Mouse (Mus musculus) 416B (cell line): ENCODE results near the gene Ptprg.

Experiments
- DNase-seq: peaks from one replicate; pipeline ENCODE4 v3.0.0; 2011; ENCODE audit warnings: low read depth

The Ptprg gene

DNA sequence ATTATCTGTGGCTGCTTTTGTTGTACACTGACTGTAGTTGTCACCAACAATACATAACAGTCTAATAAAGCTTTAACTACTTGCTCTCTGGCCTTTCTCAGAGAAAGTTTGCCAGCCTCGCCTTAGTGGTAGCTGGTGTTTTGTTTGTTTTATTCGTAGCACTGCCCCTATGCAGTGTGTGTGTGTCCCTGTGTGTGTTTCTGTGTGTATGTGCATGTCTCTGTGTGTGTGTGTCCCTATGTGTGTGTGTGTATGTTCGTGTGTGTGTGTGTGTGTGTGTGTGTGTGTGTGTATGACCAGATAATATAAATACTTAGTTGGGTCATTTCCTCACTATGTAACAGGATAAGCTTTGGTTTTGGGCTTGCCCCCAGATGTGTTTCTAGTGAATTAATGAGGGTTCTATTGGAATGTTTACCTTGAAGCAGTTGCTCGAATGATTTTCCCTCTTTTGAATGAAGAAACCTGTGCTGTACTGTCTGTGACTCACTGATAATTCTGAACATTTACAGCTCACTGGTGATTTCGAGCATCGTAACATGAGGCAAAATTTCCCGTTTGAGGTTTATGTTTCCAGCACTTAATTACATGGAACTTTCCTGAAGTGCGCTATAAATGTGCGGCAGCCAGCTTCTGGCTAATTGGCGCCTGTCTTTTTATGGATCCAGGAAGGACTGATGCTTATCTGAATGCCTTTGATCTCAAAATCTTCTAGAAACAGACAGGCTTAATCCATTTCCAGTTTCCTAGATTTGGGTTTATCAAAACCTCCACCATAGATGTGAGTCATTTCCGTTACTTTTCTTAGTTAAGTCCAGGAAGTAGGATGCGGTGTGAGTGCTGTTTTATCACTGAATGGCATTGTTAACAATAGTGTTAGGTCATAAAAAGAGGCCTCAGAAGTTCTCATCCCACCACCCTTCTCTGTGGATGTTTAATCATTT is 546.3 kb downstream of the Ptprg start:
- DNase-seq = peak; percentile 84

DNA sequence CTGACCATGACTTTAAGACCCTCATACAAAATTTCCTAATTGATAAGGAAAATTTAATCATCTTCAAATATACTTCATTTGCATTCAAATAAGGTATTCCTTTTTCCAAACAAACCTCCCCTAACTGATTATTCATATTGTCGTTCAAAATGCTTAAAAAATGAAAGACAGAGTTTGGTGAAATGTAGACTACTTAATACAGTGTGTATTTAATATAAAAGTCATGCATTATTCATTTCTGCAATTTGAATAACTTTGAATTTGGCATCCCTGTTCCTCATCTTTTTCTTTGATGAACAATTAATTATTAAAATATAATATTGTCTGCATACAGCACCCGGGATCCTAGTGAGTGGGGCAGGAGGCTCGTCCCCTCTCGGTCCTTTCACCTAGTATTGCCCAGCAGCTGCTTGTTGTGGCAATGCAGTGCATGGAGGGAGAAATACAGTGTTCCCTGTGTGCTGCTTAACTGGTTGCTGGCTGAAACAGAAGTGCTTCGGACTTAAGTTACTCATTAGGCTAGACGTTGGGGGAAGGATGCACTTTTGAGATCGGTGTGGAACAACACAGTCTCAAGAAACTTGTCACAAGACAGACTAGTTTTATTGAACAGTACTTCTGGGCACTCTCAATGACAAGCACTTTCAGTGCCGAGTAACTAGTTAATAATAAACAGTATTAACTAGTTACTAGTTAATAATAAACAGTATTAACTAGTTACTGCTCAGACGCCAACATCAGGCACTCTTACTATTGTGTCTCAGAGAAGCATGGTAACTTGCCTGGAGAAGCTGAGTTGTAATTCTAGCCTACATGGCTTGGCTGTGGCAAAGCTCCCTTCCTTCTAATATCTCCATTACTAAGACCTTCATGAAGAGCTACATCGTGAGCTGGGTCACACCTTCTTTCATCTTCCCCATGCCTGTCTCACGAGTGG is 549.3 kb downstream of the Ptprg start:
- DNase-seq = no peak

DNA sequence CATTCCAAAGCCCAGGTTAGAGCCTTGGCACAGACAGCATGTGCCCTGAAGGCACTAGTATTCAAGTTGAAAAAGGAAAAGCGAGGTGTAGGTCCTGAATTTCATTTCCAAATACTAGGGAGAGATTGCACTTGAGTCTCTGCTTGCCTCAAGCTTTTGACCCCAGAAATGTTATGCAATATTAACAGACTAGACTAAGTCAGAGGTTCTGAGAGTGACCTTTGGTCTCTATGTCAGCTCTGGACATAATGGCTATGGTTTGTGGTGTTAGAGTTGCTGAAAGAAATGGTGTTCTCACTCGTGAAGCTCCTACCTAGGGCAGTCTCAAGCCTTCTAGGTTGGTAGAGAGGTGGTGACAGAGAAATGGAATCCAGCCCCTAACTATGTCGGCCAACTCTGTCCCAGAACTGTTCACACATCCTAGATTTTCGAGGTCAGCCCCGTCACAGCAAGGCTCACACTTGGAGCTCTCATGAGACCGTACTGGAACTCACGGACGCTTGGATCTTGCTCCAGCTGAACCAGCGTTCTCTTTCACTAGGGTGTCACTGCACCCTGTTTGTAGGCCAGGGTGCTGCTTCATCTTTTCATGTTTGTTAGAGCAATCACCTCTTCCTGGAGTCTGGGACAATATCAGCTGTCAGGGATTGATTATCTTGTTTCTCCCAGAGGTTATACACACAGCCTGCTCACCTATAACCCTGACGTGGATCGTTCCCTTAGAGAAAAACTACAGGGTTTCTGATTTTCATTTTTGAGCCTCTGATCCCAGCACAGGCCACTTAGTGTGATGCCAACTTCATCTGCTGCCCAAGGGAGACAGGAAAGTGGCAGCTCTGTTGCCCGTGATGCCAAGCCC is 551.2 kb downstream of the Ptprg start:
- no peak for DNase-seq

DNA sequence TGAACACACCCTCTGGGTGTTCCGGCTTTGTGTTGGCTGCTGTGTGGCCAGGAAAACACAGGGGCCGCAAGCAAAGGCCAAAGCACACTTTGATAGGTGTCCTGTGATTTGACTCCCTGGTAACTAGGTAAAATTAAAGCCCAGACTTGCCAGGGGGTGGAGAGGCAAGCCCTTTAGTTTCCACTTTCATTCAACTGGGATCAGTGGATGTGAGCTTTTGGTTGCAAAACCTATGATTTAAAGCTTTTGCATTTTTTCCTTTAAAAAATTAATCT is 551.8 kb downstream of the Ptprg start:
- DNase-seq = no peak

DNA sequence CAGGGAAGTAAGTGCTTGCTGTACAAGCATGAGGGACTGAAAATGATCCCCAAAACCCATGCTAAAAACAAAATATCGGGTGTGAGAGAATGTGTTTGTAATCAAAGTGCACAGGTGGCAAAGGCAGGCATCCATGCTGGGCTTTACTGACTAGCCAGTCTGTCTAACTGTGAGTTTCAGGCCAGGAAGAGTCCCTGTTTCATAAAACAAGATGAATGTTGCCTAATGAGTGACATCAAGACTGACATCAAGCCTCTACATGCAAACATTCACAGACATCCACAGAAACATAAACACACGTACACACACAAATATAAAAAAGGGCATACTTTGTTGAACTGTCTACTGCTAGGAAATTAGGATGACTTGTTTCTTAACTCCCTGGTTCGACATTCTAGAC is 552.3 kb downstream of the Ptprg start:
- DNase-seq = no peak

DNA sequence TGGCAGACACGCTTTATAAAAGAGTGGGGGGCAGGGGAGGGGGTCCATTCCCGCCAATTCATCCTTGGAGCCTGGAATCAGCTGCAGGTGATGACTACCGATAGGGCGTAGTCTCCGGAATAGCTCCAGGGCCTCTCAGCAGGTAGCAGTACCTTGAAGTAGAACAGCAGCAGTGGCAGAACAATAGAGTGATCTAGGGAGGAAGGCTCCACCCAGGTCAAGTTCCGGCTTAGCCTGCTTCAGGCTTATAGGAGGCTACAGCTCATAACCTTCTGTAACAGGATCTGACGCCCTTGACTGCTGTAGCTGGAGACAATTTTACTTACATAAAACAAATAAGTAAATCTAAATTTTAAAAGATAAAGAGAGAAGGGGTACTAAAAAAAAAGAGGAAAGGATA is 554.1 kb downstream of the Ptprg start:
- no peak for DNase-seq

DNA sequence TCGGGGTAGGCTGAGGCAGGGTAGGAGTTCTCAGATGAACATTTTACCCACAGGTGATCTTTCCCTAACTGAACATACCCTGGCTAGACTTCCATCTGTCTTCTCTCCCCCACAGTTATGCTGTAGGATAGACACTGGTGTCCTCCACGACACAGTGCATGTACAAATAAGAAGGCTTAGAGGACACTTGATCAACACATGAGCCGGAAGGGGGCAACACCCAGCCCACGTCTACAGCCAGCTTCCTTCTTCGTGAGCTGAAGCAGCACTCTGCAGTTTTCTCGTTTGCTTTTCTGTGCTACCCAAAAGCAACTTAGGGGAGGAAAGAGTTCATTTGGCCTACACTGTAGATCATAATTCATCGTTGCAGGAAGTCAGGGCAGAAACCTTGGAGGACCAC is 554.7 kb downstream of the Ptprg start:
- DNase-seq = no peak

DNA sequence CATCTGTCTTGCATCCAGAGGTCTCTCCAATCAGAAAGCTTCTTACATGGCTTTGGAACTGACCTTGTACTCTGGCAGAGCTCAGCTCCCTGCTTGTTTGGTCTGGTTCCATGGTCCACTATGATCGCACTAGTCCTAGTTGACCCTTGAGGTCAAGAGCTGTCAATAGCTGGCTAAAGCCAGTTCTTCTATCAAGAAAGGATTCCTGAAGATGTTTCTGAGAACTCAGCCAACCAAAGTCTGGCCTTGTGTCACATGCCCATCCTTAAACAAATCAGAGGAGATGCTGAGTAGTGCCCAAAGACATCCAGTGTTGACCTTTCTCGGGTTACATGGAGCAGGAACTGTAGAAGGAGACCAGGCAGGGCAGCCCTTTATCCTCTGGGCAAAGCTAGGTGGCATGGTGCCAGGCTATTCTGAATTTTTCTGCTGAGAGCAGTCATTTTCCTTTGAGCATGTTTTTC is 559.2 kb downstream of the Ptprg start:
- no peak for DNase-seq

DNA sequence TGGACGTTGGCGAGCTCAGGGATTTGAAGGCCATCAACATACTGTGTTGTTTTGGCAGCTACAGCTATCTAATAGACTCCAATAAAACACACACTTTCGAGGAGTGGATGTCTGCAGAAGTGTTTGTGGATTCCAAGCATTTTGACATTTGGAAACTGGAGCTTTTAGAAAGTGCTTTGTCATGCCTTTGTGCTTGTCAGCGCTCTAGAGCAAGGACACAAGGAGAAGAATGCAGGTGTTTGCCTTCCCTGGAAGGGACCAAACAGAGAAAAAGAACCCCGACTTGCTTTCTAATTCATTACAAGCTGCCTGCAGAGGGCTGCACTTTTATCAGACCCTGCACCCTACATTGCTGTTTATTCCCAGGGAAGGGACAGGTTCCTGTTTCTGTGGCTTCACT is 560.0 kb downstream of the Ptprg start:
- no peak for DNase-seq

DNA sequence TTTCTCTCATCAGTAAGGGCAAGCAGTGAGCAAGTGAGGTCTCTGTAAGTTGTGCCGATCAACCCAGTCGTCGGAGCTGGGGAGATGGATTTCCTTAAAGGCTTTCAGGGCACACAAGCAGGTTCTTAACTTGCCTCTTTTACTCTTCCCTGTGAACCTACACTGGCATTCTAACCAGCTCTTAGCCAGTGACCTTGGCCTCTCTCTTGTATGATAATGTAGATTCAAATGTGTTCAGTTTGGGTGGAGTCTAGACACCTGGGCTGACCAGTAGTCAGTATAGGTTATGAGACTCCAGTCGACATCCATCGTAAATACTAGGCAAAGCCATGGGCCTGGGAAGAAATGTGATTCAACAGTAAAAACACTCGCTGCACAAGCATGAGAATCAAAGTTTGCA is 560.7 kb downstream of the Ptprg start:
- DNase-seq = no peak

DNA sequence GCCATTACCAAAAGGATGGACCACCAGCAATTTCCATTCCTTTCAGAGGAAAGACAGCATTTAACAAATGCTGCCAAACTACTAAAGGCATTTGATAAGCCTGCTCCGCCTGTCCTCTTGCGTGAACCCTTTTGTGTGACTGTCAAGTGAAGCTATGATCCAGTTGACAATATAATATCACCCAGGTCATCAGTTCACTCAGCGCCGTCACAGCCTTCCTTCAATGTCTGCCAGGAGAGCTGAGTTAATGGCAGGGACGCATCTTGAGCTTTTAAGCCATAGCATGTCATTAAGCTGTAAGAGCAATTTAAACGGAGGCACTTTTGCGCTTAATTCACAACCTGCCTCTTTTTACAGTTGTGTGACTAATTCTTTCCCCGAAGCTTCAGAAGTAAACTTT is 565.9 kb downstream of the Ptprg start:
- DNase-seq = no peak

DNA sequence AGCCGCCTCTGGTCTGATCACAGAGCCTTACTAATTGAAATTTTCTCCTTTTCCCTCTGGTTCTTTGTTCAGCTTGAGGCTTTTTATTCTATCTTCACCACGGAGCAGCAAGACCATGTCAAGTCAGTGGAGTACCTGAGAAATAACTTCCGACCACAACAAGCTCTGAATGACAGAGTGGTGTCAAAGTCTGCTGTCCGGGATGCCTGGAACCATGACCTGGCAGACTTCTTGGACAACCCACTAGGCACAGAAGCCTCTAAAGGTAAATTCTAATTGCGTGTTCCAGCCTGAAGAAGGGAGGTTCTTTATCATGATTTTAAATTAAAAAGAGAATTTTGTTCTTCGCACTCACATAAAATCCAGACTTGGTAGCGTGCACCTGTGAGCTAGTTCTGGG is 568.6 kb downstream of the Ptprg start:
- DNase-seq = no peak

DNA sequence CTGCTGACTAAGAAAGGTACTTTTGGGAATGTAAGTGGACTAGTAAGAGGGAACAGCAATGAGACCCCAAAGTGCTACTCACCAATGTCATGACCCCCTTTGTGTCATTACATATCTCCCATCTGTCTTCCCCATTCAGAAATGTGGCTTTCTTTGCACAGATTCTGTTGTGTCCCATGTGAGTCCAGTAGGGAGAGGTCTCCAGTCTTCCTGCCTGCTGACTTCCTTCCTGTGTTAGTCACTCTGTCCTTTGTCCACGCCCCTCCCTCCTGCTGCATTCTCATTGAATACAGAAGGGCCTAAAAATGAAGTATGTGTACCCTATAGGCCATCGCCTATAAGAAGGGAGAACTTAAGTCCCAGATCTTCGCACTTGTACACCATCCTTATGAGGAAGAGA is 571.4 kb downstream of the Ptprg start:
- peak; percentile 17 for DNase-seq

DNA sequence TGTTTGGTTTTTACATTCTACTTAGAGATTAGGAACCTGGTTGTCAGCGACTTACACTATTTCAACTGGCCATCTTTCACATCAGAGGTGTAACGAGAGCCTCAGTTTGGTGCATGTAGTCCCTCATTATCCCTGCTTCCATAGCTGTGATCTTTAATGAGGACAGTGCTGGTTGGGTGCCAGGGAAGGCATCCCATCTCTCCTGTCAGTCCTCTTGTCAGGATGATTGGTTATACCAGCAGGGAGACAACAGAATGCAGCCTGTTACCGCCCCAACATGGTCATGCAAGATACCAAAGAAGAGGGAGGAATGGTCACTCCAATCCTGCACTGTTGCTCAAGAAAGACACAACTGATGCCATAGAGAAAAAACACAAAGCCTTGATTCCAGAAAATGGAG is 574.6 kb downstream of the Ptprg start:
- DNase-seq = no peak

DNA sequence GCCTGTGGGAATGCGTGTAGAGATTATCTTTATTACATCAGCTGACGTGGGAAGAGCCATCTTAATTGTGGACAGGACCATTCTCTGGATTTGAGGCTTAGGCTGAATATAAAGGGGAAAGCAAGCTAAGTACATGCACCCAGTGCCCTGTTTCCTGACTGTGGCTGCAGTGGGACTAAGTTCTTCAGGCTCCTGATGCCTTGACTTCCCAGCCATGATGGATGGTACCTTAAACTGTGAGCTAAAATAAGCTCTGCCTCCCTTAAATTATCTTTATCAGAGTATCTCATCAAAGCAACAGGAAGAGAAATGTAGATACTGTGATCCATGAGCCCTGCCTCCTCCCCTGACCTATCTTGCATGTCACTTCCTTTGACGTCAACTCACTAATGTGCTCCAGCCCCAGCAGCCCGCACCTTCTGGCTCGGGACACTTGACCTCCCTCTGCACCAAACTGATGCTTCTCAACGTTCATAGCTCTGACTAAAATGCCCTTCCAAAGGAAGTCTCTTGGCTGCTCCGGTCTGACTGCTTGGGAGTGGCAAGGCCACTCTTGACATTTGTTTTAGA is 578.8 kb downstream of the Ptprg start:
- no peak for DNase-seq

DNA sequence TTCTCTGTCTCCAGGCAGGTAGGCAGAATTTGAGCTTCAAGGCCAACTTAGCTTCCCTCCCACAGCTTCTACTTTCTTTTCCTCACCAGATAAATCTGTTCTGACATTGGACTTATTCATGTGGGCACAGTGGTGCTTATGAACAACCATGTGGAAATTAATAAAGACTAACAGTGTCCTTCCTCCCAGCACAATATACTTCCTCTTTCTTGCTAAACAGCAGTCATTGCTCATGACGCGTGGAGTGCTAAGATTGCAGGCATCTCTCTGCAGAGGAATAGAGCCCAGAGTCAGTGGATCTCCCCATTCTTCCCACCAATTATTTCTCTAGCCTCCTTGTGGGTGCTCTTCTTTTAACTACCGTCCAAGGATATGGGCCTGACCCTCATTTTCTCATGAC is 579.8 kb downstream of the Ptprg start:
- peak; percentile 50 for DNase-seq

DNA sequence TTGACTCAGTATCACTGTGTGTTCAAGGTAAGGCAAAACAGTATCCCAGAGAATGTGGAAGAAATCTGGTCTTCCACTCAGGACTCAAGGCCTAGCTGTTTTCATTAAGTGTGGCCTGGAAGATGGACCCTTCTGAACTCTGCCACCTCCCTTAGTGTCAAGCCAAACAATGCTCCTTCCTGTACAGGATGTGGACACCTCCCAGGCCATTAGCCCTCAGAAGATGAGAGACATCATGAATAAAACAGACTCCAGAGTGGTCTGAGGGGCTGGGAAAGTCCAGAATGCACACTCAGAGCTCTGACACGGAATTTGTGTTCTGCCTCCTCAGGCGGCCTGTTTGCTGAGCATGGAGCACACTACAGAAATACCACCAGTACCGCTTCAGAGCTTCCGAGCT is 581.2 kb downstream of the Ptprg start:
- no peak for DNase-seq

DNA sequence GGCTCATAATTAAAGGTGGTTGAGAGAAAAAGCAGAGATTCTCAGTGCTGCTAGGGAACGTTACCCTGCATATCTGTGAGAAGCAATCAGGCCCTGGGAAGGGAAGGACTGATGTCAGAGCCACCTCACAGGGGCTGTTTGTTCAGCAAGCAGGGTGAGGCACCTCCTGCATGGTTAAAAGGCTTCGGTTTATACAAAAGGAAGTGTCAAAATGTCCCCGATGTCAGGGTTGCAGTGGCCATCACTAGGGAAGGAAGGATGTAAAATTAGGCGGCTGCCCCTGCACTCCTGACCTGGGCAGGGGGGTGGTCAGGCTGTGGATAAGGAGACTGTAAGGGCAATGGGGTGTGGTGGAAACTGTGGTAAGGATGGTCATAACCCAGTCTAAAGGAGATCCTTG is 583.2 kb downstream of the Ptprg start:
- DNase-seq = no peak

DNA sequence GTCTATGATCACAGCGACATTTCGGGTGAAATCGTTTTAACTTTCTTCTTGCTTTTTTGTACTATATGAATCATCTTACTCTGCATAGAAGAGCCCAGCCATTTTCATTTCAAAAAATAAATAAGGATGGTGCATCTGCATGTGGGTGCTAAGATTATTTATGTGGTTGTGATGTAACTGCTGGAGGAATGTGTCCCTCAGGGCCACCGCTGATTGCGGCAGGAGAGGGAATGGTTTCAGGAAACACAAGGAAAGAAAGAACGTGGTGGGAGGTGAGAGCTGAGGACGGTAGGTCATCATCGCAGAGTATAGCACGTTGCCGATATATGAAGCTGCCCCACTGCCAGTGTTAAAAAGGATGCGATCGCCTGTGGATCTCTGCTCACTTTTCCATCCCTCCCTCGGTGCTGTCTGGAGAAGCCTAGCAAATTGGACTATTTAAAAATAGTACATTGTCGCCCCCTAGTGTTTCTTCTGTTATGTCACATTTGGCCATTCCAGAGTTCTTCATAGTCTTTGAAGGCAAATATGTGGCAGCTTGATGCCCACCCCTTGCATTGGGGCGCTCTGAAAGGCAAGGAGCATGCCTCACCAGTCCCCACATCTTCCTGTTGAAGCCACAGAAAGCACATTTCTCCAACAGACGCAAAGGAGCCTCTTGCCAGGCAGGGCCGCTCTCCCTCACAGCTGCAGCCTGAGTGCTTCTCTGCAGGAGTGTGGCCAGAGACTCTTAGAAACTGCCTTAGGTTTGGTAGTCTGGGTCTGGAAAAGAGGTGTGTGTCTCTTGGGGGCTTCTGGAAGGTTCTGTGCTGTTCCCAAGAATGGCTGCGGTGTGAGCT is 586.5 kb downstream of the Ptprg start:
- peak; percentile 67 for DNase-seq

DNA sequence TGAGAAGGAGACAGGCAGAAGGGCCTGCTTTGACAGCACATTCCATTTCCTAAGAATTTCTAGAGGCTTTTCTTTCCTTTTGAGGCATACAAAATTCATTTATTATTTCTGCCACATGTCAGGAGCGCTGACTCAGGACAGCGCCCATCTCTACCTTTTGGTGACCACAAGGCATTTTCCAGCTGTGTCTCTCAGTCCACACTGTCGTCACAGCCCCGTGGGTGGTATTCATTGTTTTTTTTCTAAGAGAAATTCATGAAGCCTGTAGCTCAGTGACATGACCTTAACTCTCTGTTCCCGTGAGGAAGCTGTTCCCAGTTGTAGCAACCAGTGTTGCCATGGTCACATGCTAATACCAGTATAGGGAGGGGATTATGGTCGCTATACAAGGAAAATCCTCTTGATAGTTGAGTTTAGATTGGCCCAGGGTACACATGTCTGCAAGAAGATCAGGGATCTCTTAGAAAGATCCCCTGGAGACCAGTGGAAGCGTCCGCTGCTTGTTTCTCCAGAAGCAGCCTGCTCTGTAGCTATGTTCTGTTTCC is 590.7 kb downstream of the Ptprg start:
- no peak for DNase-seq

DNA sequence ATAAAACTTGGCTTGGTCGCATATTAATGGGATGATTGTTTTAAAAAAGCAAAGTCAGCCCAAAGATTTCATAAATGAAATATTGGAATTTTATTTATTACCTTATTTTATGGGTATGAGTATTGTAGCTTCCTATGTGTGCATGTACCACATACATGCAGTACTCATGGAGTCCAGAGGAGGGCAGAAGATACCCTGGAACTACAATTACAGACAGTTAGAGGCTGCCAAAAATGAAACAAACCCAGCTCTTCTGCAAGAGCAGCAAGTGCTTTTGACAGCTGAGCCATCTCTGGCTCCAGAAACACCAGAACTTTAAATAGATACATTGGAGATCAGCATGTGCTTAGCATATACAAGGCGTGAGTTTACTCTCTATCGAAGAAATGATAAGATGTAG is 592.6 kb downstream of the Ptprg start:
- DNase-seq = no peak
